Mouse (Mus musculus) liver, embryonic 16.5 days (tissue): ENCODE measurements at regions not wholly inside any gene's neighbourhood (a gene's known extent, or its start where the extent isn't known, plus 50 kb on each side); places are given as distances from the start of the nearest gene placed in this dataset.

Experiments
- ATAC-seq: fragments of 200-750 bp; cut with Nextera tagmentation; 2 replicates; pipeline ENCODE4 v1.8.0; 2017; ENCODE audit warnings: low read depth, mild to moderate bottlenecking, moderate number of reproducible peaks, moderate library complexity
- H3K27ac ChIP-seq: fragments of 300-500 bp; sonication (generic); 2 replicates; pipeline ENCODE4 v1.5.1; 2014; ENCODE audit warnings: mild to moderate bottlenecking, low read length
- H3K27me3 ChIP-seq: fragments of 300-500 bp; sonication (generic); 2 replicates; pipeline ENCODE4 v1.6.1; 2014; ENCODE audit warnings: low read depth, low read length, mixed read lengths; ENCODE audit not compliant: control insufficient read depth, insufficient read depth
- H3K36me3 ChIP-seq: fragments of 300-500 bp; sonication (generic); 2 replicates; pipeline ENCODE4 v1.6.1; 2014; ENCODE audit warnings: mild to moderate bottlenecking; ENCODE audit not compliant: control insufficient read depth, insufficient read depth
- H3K4me1 ChIP-seq: fragments of 300-500 bp; sonication (generic); 2 replicates; pipeline ENCODE4 v1.6.1; 2014; ENCODE audit warnings: low read depth, low read length, mixed read lengths; ENCODE audit not compliant: control insufficient read depth
- H3K4me2 ChIP-seq: fragments of 300-500 bp; sonication (generic); 2 replicates; pipeline ENCODE4 v1.6.1; 2014; ENCODE audit warnings: low read depth, low read length, mixed read lengths
- H3K4me3 ChIP-seq: fragments of 300-500 bp; sonication (generic); 2 replicates; pipeline ENCODE4 v1.5.1; 2014; ENCODE audit warnings: low read depth, mild to moderate bottlenecking, low read length
- H3K9ac ChIP-seq: fragments of 300-500 bp; sonication (generic); 2 replicates; pipeline ENCODE4 v1.6.1; 2014; ENCODE audit warnings: low read depth, low read length
- H3K9me3 ChIP-seq: fragments of 300-500 bp; sonication (generic); replicated peaks from 2 replicates; pipeline ENCODE4 v1.6.1; 2016; ENCODE audit warnings: low read length; ENCODE audit not compliant: control insufficient read depth
- WGBS: fragments of 180-500 bp; shearing (Covaris S2); extraction: QIAGEN DNeasy Blood & Tissue Kit; methylation state at CpG from one replicate; pipeline ENCODE4 v1.1.7; 2014; ENCODE audit not compliant: insufficient replicate concordance; 5-methylcytosine and 5-hydroxymethylcytosine counted together

- no peak overlapping the region for H3K27ac ChIP-seq
- H3K4me1 ChIP-seq: no peaks in the 10 kb centered on the region
- 44% methylated on average over 16 of the region's 16 CpGs for WGBS
- no peak overlapping the region for H3K4me2 ChIP-seq
- ATAC-seq: no peak
- H3K36me3 ChIP-seq: no peaks in the 10 kb centered on the region
- H3K4me3 ChIP-seq: no peak overlapping the region
- H3K9ac ChIP-seq: no peak overlapping the region
- no peaks in the 10 kb centered on the region for H3K27me3 ChIP-seq
- H3K9me3 ChIP-seq: no peaks in the 10 kb centered on the region
Observed at GRCm38 (mm10) chr10:67697401-67698195, 148.8 kb upstream of the Ado start.

- H3K4me2 ChIP-seq: no peak overlapping the region
- ATAC-seq: peak; percentile 32
- no peaks in the 10 kb centered on the region for H3K27me3 ChIP-seq
- peak overlapping the region; percentile 71 for H3K27ac ChIP-seq
- H3K36me3 ChIP-seq: no peaks in the 10 kb centered on the region
- WGBS: 10% methylated on average over 10 of the region's 10 CpGs
- no peak overlapping the region for H3K4me3 ChIP-seq
- no peaks in the 10 kb centered on the region for H3K4me1 ChIP-seq
- no peaks in the 10 kb centered on the region for H3K9me3 ChIP-seq
- H3K9ac ChIP-seq: no peak overlapping the region
Observed at GRCm38 (mm10) chr10:67695891-67696853, 147.4 kb upstream of the Ado start.

GRCm38 (mm10) chr10:67694751-67695150 lies 146.0 kb upstream of the Ado start:
- 0 out of 2 replicates have a peak overlapping the region, but pooled peaks have one; percentile 14 for H3K27ac ChIP-seq
- H3K36me3 ChIP-seq: no peaks in the 10 kb centered on the region
- H3K9ac ChIP-seq: no peak overlapping the region
- H3K27me3 ChIP-seq: no peaks in the 10 kb centered on the region
- H3K4me3 ChIP-seq: no peak overlapping the region
- no peak overlapping the region for H3K4me2 ChIP-seq
- no peak for ATAC-seq
- no peaks in the 10 kb centered on the region for H3K4me1 ChIP-seq
- 51% methylated on average over 4 of the region's 4 CpGs for WGBS
- no peaks in the 10 kb centered on the region for H3K9me3 ChIP-seq

GRCm38 (mm10) chr10:67693586-67693985 lies 144.8 kb upstream of the Ado start:
- WGBS: 31% methylated on average over 4 of the region's 4 CpGs
- Histone ChIP-seq H3K4me2 (no peak overlapping the region), H3K27ac (no peak overlapping the region), H3K9ac (no peak overlapping the region), H3K4me1 (no peaks in the 10 kb centered on the region), H3K9me3 (no peaks in the 10 kb centered on the region), H3K36me3 (no peaks in the 10 kb centered on the region), H3K4me3 (no peak overlapping the region), H3K27me3 (no peaks in the 10 kb centered on the region)
- ATAC-seq: no peak

GRCm38 (mm10) chr10:67689944-67690670 lies 141.4 kb upstream of the Ado start:
- H3K9ac ChIP-seq: no peak overlapping the region
- H3K4me2 ChIP-seq: no peak overlapping the region
- H3K27me3 ChIP-seq: no peaks in the 10 kb centered on the region
- H3K4me3 ChIP-seq: no peak overlapping the region
- H3K36me3 ChIP-seq: no peaks in the 10 kb centered on the region
- no peaks in the 10 kb centered on the region for H3K4me1 ChIP-seq
- no peak overlapping the region for H3K27ac ChIP-seq
- H3K9me3 ChIP-seq: no peaks in the 10 kb centered on the region
- WGBS: 62% methylated on average over 15 of the region's 15 CpGs
- no peak for ATAC-seq

GRCm38 (mm10) chr10:67679382-67679781 lies 130.6 kb upstream of the Ado start:
- no peaks in the 10 kb centered on the region for H3K27me3 ChIP-seq
- H3K27ac ChIP-seq: no peak overlapping the region
- no peaks in the 10 kb centered on the region for H3K36me3 ChIP-seq
- H3K4me3 ChIP-seq: no peak overlapping the region
- H3K4me2 ChIP-seq: no peak overlapping the region
- no peak overlapping the region for H3K9ac ChIP-seq
- no peak for ATAC-seq
- no peaks in the 10 kb centered on the region for H3K4me1 ChIP-seq
- no peaks in the 10 kb centered on the region for H3K9me3 ChIP-seq
- 71% methylated on average over 4 of the region's 4 CpGs for WGBS

- Histone ChIP-seq H3K4me1 (no peaks in the 10 kb centered on the region), H3K4me2 (no peak overlapping the region), H3K27me3 (no peaks in the 10 kb centered on the region), H3K27ac (no peak overlapping the region), H3K4me3 (no peak overlapping the region), H3K9me3 (no peaks in the 10 kb centered on the region), H3K36me3 (no peaks in the 10 kb centered on the region), H3K9ac (no peak overlapping the region)
- WGBS: 77% methylated on average over 8 of the region's 8 CpGs
- ATAC-seq: no peak
Observed at GRCm38 (mm10) chr10:67673450-67673849, 124.7 kb upstream of the Ado start.

GRCm38 (mm10) chr10:67672281-67672680 lies 123.5 kb upstream of the Ado start:
- H3K4me1 ChIP-seq: no peaks in the 10 kb centered on the region
- H3K4me2 ChIP-seq: no peak overlapping the region
- no peak overlapping the region for H3K9ac ChIP-seq
- H3K27me3 ChIP-seq: no peaks in the 10 kb centered on the region
- H3K36me3 ChIP-seq: no peaks in the 10 kb centered on the region
- no peak overlapping the region for H3K4me3 ChIP-seq
- no peaks in the 10 kb centered on the region for H3K9me3 ChIP-seq
- no peak overlapping the region for H3K27ac ChIP-seq
- WGBS: 74% methylated on average over 8 of the region's 8 CpGs
- ATAC-seq: no peak
